Mouse (Mus musculus) T-cell, adult 2 months (primary cell): ENCODE data around the gene Dmpk.
A peak's percentile ranks its signal among the peaks of the same experiment; 100 is the strongest.
"Not testable (repeated sequence)": the region's sequence is repeated elsewhere in the genome, so short reads cannot be mapped to it uniquely, and the experiment has no call there.

Experiments
- DNase-seq: peaks from one replicate; pipeline ENCODE4 v3.0.0; 2022; ENCODE audit warnings: low spot score

Dmpk gene

GRCm38 (mm10) chr7:19083701-19084100, at the start of gene Dmpk:
TSS of gene Dmpk (plus strand) at chr7:19083849.
- DNase-seq = no peak

GRCm38 (mm10) chr7:19044616-19045015, 39.0 kb upstream of the Dmpk start:
- no peak for DNase-seq

DNA sequence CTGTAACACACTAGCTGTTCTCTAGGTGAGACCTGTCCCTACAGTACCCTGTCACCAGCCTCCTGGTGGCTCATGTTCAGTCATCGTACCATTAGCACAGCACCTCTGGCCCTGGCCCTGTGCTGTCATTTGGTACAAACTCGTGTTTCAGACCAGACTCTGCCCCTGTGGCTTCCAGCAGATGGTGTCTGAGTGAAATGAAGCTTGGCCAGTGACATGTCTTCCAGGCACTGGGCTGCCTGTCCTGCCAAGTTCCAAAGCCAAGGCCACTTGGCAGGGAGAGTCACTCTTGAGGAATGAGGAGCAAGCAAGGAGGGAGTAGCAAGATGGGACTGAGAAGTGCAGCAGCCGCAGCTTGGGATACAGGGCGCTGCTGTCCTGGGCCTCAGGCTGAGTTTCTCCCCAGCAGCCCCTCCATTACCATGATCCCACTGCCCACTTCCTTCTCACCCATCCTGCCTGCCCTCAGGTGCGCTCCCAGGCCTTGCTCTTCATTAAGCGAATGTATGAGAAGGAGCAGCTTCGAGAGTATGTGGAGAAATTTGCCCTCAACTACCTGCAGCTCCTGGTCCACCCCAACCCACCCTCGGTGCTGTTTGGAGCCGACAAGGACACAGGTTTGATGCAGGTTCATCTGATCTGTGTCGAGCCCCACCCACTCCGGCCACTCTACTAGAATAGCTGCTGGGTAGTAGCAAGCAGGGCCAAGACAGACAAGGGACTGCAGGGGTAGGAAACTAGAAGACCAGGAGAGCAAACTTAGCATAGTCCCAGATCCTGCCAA, 37.2 kb upstream of the Dmpk start:
- DNase-seq = no peak

- DNase-seq = no peak
These were observed 35.6 kb upstream of the Dmpk start for GRCm38 (mm10) chr7:19048006-19048527.

- no peak for DNase-seq
These were observed 34.4 kb upstream of the Dmpk start for GRCm38 (mm10) chr7:19049252-19049651.

GRCm38 (mm10) chr7:19050172-19050571, 33.5 kb upstream of the Dmpk start:
- no peak for DNase-seq

- DNase-seq = no peak
These were observed 32.5 kb upstream of the Dmpk start for GRCm38 (mm10) chr7:19051161-19051560.

DNA sequence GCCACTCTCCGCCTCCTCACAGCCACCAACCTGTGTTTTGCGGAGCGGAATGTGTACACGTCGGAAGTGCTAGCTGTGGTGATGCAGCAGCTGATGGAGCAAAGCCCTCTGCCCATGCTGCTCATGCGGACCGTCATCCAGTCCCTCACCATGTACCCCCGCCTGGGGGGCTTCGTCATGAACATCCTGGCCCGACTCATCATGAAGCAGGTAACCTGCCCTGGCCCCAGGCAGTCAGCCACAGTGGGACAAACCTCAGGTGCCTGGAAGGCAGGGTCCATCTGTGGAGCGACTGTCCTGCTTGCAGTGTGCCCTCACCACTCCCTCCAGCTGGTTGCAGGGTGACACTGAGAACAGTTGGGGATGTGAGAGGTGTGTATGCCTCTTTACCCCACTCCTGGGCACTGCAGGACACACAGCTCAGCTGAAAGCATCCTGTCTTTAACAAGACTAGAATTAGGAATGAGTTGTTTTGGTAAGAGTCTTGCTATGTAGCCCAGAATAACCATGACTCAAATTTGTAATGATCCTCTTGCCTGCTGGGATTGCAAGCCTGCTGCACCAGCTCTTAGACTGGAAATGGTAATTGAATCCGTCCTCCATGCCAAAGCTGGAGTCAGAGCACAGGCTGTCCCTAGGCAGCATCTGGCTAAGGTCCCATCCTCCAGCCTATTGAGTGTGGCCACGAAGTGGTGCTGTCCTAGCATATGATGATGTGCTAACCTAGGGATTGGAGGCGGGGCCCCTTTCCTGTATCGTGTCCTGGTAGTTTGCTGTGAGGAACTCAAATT, 31.1 kb upstream of the Dmpk start:
- no peak for DNase-seq

DNA sequence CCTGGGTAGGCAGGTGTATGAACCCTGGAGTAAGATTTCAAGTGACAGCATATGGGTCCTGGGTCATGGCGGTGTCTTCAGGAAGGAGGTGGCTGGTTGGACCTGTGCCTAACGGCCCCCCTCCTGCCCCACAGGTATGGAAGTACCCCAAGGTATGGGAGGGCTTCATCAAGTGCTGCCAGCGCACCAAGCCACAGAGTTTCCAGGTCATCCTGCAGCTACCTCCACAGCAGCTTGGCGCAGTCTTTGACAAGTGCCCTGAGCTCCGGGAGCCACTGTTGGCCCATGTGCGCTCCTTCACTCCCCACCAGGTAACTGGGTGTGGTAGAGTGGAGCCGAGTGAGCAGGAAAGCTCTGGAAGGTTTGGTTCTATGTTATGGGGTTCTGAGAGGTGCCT, 30.5 kb upstream of the Dmpk start:
- no peak for DNase-seq

GRCm38 (mm10) chr7:19054047-19054776, 29.4 kb upstream of the Dmpk start, which contains the start of gene Rsph6a:
TSS of gene Rsph6a (plus strand) at chr7:19054690.
- no peak for DNase-seq

DNA sequence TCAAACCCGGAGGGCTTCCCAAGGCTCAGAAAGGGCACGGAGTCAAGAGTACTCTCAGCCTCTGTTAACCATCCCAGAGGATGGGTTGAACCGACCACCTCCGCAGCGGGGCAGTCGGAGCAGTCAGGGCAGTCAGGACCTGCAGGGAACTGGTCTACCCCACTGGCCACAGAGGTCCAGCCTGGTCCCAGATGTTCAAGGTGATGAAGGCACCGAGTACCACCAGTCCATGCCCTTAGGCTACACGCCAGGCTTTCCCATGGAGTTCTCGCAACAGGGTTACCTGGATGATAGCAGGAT, 28.9 kb upstream of the Dmpk start:
- DNase-seq = no peak

GRCm38 (mm10) chr7:19055108-19055507, 28.5 kb upstream of the Dmpk start:
- DNase-seq = no peak

GRCm38 (mm10) chr7:19057405-19057804, 26.2 kb upstream of the Dmpk start:
- DNase-seq = no peak

DNA sequence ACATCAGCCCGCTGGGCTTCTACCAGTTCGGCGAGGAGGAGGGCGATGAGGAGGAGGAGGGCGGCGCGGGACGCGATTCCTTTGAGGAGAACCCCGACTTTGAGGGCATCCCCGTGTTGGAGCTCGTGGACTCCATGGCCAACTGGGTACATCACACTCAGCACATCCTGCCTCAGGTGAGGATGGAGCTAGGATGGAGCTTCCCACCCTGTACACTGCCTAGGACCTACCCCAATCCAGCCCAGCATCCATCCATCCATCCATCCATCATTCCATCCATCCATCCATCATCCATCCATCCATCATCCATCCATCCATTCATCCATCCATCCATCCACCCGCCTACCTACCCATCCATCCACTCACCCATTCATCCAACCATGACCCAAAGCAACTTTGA, 17.8 kb upstream of the Dmpk start:
- no peak for DNase-seq

DNA sequence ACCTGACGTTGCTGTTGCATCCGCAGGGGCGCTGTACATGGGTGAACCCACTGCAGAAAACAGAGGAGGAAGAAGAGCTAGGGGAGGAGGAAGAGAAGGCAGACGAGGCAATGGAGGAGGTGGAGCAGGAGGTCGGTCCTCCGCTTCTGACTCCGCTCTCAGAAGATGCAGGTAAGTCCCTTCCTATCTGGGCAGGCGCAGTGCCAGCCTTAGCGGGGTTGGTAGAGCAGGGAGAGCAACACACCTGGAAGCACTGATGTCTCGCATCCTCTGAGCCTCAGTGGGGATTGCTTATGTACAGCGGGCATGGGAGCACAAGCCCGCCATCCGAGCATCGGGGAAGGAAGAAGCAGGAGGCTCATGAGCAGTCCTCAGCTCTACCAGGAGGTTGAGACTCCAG, 16.6 kb upstream of the Dmpk start:
- DNase-seq = no peak

GRCm38 (mm10) chr7:19067935-19068334, 15.7 kb upstream of the Dmpk start:
- no peak for DNase-seq

GRCm38 (mm10) chr7:19068707-19069106, 14.9 kb upstream of the Dmpk start:
- peak; percentile 72 for DNase-seq

DNA sequence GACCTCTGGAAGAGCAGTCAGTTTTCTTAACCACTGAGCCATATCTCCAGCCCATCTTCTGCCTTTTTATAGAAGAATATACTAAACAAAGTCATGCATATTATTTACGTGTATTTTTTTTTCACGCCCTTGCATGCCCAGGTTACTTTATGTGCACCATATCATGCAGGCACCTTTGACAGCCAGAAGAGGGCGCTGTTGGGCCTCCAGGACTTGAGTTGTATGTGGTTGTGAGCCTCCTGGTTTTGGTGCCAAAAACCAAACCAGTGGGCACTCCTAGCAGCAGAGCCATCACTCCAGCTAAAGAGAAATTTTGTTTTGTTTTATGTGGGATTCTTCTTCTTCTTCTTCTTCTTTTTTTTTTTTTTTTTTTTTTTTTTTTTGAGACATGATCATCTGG, 14.1 kb upstream of the Dmpk start:
- peak; percentile 26 for DNase-seq

GRCm38 (mm10) chr7:19071024-19071423, 12.6 kb upstream of the Dmpk start:
- not testable (repeated sequence) for DNase-seq

- DNase-seq = peak; percentile 34
These were observed 10.1 kb upstream of the Dmpk start for GRCm38 (mm10) chr7:19073504-19073903.

DNA sequence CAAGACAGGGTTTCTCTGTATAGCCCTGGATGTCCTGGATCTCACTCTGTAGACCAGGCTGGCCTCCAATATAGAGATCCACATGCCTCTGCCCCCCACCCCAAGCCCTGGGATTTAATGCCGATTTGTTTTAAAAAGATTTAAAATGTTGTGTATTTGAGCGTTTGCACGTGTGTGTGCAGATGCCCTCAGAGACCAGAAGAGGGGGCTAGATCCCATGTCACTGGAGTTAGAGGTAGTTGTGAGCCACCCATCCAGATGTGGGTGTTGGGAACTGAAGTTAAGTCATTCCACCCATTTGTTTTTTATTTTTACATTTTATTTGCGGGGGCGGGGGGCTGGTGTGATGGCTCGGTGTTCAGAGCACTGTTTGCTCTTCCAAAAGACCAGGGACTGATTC, 9.2 kb upstream of the Dmpk start:
- no peak for DNase-seq

DNA sequence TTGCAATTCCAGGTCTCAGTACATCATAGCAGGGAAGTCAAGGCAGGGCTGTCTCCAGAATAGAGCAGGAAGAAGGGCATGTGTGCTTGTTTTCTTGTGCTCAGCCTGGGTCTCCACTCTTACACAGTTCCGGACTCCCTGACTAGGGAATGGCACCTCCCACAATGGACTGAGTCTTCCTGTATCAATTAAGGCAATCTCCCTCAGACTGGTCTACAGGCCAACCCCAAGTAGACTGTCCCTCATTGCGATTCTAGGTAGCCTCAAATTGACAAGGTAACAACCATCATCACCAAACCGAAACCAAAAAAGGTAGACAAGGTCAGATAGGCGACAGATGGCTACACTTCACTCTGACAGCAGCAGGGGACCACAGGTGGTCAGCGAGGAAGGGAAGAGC, 8.4 kb upstream of the Dmpk start:
- DNase-seq = no peak
